Mouse (Mus musculus) stomach, postnatal 0 days (tissue): ENCODE results near the gene Pcca.

Experiments
- CTCF ChIP-seq: IDR thresholded peaks from 2 replicates; pipeline ENCODE4 v1.5.1; 2016; ENCODE audit warnings: antibody characterized with exemption, low read depth, mild to moderate bottlenecking, moderate library complexity
- EP300 ChIP-seq: optimal IDR thresholded peaks from 2 replicates; pipeline ENCODE3; 2016; ENCODE audit warnings: antibody characterized with exemption

DNA sequence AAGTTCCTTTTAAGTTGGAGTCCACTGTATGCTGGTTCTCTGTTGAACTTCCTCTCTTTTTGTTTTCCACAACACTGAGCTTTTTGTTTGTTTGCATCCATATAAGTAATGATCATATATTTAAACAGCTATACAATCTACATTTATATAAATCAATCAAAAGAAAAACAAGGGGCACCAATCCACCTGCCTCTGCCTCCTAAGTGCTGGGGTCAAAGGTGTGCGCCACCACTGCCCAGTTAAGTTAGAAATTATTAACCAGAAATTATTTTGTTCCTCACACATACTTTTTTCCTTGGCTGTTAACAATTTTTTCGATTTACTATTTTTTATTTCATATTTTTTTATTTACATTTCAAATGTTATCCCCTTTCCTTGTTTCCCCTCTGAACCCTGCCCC lies 99.3 kb downstream of the Pcca start:
- no peak for TF ChIP-seq CTCF
- TF ChIP-seq EP300: no peak
